Mouse (Mus musculus) cerebellum, adult 11-12 months (tissue): Measurements from ENCODE around the gene Itpkc.
"Not testable (repeated sequence)": the region's sequence is repeated elsewhere in the genome, so short reads cannot be mapped to it uniquely, and the experiment has no call there.

Experiments used
- DNase-seq: peaks from one replicate; pipeline ENCODE4 v3.0.0; 2022

Gene Itpkc

DNA sequence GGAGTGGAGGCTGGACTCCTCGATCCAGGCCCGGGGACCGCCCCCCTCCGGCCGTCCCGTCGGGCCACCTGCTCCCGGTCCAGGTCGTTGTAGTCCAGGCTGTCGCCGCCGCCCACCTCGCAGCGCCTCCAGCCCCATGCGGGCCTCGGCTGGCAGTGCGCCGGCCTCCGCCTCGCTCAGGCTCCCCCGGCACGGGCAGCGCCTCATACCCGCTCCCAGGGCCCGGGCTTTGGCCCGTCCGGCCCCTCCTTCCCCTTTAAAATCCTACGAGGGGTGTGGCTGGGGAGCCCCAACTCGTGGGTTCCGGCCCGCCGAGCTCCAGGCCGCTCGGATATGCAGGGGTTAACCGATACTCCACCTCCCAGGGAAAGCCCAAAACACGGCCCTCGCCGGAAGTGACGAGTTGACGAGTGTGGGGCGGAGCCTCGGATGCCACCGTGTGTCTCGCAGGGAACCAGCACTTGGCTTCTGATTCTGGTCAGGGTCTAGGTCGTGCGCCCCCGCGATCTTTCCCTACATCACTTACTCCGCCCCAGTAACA, at the start of gene Itpkc:
Gene Itpkc (minus strand): TSS at position 381 of the 541 bp plus-strand sequence.
- peak; percentile 89 for DNase-seq

DNA sequence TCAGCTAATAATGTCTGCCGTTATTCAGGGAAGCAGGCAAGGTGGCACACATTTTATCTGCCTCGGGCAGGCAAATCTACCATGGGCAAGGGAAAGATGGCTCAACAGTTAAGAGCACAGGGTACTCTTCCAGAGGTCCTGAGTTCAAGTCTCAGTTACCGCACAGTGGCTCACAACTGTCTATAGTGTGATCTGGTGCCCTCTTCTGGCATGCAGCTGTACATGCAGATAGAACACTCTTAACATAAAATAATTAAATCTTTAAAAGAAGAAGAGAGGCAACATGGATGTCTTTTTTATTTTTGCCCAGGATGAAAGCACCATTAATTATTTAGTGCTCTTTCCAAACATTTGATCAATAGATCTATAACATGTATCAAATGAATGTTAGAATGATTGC, 48.7 kb upstream of the Itpkc start:
- no peak for DNase-seq

DNA sequence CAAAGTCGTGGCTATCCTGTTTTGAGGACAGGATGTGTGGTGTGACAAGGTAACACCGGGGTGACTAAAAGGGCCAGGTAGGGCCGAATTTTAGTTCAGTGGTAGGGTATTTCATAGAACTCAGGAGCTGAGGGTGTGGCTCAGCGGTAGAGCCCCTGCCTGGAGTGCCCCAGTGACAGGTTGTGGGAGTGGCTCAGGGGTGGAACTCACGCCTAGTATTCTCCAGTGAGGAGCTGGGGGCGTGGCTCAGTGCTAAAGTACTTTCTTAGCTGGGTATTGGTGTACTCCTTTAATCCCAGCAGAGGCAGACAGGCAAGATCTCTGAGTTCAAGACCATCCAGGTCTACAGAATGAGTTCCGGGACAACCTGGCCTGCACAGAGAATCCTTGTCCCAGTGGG, 47.6 kb upstream of the Itpkc start:
- no peak for DNase-seq

DNA sequence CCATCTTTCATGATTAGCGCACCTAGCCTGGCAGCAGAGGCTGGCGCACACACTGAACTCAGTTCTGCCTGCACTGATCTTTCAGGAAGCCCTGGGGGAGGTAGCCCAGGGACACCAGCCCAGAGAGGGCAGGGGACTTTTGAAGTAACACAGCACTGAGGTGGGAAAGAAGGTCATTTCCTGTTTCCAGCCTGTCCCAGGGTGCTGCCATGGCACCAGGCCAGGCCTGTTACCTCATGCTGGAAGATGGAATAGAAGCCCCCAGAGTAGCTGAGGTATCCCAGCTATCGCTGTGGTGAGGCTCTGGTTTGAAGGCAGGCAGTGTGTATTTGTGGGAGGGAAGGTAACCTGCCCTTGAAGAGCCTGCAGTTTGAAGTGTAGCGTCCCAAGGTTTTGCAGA, 46.5 kb upstream of the Itpkc start:
- no peak for DNase-seq

DNA sequence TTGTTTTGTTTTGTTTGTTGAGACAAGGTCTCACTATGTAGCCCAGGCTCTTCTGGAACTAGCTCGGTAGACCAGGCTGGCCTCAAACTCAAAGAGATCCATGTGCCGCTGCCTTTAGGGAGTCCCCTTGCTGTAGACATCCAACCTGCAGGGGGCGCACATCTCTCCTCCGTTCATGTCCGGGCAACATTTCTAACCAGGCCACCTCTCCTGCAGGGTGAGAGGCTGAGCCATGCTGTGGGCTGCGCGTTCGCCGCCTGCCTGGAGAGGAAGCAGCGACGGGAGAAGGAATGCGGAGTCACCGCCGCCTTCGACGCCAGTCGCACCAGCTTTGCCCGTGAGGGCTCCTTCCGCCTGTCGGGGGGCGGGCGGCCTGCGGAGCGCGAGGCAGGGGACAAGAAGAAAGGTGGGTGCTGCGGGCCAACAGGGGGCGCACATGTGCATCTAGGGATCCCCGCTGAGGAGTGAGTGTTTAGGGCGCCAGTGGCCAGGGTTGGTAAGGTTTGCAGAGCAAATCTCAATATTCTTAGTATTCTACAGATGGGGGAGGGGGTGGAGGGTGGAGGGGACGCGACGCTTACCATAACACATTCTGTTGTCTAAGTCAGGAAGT, 45.4 kb upstream of the Itpkc start:
- DNase-seq, result no peak

DNA sequence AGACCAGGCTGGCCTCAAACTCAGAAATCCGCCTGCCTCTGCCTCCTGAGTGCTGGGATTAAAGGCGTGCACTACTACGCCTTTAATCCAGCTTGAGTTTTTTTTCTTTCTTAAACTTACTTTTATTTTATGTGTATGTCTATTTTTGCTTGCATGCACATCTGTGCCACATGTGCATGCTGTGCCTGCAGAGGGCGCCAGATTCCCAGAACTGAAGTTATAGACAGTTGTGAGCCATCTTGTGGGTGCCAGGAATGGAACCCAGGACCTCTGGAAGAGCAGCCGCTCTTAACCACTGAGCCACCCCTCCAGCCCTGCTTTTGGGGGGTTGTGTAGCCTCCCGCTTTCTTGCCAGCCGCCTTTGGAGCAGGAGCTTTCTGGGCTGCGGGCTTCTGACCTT, 43.0 kb upstream of the Itpkc start:
- DNase-seq, result no peak

DNA sequence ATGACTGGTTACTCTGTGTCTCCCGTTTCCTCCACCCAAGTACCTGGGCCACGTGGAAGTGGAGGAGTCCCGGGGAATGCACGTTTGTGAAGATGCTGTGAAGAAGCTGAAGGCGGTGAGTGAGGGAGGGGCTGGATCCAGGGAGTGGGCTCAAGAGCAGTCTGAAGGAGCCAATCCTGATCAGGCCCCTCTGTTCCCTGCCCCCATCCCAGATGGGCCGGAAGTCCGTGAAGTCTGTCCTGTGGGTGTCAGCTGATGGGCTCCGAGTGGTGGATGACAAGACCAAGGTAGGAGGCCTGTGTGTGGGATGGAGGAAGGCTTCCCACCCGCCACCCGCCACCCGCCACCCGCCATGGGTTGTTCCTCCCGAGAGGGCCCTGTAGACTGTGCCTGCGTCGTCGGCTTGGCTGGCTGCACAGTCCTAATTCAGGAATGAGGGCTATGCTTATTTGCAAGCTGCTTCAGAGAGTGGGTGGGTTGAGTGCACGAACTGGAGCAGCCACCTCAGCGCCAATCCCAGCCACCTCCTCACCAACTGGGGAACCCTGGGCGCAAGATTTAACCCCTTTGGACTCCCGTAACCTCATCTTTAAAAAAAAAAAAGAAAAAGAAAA, 38.2 kb upstream of the Itpkc start:
- no peak for DNase-seq

DNA sequence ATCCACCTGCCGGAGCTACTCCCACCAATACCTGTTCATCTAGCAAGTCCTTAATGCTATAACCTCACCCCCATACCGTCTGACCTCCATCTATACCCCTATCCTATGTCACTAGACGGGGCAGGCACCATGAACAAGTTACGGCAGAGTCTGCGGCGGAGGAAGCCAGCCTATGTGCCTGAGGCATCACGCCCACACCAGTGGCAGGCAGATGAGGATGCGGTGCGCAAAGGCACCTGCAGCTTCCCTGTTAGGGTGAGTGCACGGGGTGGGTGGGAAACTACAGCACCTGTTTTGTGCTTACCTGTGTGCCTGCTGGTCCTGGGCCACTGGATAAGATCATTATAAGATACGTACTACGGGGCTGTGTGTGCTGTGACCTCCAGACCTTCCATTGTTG, 36.3 kb upstream of the Itpkc start:
- DNase-seq, result no peak

DNA sequence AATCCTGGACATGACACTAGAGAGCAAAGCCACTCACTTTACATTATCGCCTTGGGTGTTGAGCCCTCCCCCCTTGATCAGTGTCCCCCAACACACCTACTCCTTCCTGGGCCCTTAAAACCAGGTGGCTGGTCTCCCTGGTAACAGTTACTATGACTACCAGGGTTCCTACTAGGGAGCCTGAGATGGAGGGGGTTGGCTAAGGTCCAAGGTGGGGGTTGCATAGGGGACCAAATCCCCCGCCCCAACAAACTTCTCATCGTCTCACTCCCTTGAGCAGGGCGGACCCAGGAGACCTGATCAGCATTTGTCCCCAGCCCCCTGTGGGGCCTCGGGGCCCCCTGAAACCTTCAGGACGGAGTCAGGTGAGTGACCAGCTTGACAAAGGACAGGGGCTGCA, 33.4 kb upstream of the Itpkc start:
- DNase-seq, result peak; percentile 48

DNA sequence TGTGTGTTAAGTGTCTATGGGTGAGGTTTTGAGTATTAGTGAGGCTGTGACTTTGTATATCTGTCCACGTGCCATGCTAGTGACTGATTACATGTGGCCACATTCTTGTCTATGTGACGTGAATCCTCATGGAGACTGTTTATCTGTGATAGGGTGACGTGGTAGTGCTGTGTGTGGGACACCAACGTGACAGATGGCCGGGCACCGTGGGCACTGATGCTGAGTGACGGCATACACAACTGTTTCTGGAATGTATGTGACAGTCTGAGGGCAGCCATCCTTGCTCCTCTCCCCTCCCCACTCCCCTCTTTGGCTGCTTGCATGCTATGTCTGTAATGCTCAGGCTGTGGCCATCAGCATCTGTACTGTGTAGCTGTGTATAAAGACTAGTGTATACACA, 32.4 kb upstream of the Itpkc start:
- DNase-seq, result peak; percentile 50

DNA sequence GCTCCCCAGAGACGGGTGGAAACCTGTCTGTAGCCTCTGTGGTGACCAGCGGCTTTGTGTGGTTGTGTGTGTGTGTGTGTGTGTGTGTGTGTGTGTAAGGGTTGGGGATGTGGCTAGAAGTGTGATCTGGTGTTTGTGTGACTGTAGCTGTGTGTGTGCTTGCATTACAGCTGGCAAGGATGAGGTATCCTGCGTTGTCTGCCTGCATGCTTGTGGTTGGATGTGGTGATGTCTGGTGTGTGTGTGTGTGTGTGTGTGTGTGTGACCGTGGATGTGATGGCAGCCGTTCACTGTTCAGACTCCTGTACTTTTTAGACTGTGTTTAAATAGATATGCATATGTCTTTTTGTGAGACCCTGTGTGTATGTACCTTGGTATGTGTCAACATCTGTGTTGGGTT, 31.3 kb upstream of the Itpkc start:
- no peak for DNase-seq

DNA sequence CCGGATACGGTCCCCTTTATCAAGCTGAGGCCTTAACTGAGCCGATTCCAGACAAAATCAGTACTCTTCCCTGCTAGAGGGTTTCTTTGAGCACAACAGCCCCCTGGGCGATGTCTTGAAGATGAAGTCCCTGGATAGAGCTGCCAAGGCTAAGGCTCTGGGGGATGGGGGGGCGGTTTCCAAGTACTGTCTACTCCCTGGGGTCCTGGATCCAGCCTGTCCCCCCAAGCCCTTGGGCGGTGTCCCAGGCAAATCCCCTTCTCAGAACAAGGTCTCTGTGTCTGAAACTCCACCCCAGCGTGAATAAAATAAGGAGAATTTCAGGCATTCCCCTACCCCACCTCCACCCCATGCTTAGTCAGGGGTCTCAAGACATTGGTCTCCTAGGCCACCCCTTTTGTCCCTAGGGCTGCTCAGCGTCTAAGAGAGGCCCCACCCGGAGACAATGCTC, 30.8 kb upstream of the Itpkc start:
- DNase-seq, result peak; percentile 75

DNA sequence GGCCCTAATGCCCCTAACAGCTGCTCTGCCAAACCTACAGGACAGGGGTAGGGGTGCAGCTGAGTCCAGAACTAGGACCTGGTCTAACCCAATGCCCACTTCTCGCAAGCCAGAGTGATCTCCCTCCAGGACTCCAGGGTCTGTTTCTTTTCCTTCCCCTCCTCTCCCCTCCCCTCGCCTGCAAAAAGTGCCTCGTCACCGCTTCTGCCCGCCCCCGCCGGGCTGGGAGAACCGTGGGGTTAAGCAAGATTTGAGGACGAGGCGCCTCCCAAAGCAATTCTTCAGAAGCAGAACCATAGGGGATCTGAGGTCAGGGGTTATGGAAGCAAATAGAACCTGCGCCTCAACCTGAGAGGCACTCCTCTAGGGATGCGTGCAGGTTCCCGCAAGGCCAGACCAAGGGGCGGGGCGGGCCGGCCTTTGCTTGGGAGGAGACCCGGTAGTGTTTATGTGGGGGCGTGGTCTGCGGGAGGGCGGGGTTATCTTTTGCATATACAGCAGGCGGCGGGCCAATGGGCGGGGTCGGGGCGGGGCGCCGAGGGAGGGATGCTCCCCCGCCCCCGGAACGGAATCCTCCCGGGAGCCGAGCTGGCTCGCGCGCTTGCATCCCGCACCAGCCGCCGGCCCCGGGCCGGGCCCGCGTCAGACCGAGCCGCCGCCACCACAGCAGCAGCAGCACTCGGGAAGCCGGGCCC, 29.9 kb upstream of the Itpkc start, which contains the start of gene Numbl:
Gene Numbl (plus strand): TSS at position 229 of the 695 bp plus-strand sequence.
- DNase-seq, result peak; percentile 95

DNA sequence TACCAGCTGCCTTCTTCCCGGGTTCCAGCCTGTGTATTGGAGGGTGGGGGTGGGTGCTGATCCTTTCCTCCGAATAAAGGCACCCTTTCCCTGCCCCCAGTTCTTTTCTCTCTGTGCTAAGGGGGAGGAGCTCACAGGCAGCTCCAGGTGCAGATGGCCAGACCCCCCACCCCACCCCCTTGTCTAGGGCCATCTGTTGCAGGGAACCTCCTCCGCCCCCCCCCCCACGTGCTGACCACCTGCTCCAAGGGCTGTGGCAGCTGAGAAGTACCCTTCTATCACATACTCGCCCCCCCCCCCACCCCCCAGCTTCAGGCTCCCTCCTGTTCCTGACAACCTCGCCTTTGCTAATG, 29.4 kb upstream of the Itpkc start:
- no peak for DNase-seq

DNA sequence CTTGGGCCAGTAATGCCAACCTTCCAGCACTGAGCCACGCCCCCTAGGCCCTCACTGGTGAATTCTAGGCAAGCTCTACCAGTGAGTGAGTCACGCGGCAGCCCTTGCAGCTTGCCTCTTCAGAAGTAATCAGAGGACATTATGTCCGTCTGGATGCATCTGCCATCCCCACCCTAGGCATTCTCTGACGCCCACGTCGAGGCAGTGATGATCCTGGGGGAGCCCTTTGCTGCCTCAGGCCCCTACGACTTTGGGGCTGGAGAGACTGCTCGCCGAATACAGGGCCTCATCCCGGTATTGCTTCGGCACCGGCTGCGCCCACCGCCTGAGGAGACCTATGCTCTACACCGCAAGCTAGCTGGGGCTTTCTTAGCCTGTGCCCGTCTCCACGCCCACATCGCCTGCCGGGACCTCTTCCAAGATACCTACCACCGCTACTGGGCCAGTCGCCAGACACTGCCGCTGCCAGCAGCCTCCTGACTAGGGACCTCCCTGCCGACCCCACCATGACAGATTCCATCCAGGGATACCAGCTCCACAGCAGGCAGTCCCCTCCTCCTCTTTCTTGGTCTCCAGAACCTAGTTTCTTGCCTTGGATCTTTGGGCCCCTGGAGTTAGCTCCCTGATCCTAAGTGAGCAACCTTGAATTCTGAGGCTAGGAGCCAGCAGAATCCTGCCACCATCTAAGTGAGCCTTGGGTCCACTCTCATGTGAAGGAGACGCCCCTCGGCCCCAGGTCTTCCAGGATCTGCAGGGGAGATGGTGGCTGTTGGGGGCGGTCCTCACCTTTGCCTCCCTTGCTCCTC, 28.8 kb upstream of the Itpkc start:
- peak; percentile 85 for DNase-seq

DNA sequence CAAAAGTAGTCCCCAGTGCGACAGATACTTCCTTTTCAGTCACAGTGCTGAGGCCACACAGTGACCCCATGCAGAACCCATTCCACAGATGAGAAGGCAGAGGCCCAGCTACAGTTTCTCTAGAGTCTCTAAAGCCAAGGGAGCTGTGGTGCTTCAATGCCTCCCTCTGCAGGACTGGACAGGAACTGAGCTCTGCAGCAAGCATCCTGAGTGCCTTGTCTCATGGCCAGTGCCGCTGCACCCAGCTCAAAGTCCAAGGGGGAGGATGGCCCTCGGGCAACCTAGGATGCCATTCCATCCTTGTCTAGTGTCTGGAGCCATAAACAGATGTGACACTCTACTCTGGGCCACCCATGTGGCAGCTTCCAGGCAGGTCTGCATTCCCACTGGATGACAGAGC, 27.3 kb upstream of the Itpkc start:
- DNase-seq, result peak; percentile 54

DNA sequence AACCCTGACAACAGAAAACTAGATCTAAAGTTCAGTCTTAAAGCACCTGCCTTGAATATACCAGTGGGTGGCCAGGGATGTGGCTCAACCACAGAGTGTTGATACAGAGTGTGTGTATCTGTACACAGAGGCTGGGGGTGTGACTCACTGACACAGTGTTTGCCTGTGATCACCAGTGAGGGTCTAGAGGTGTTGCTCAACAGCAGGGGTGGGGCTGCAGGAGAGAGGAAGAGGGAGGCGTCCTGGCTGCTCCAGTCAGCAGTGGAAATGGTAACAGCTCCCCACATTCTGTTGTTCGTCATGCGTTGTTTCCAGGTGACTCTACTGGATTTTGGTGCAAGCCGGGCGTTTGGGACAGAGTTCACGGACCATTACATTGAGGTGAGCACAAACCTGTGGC, 23.5 kb upstream of the Itpkc start:
- DNase-seq, result no peak

DNA sequence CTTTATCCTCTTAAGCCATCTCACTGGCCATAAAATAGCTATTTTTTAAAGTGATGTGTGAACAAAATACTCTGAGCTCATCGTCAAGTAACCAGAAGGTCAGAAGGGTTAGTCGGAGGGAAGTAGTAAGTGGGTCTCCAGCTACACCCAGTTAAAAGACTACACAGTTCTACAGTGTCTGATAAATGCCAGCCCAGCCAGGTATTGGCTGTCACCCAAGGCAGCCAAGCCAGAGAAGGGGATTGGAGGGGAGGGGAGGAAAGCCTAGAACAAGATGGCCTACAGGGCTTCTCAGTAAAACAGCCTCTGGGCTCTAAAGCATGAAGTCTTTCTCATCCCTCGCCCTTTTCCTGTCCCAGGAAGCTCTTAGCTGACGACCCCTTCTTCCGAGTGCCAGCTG, 21.5 kb upstream of the Itpkc start:
- no peak for DNase-seq

DNA sequence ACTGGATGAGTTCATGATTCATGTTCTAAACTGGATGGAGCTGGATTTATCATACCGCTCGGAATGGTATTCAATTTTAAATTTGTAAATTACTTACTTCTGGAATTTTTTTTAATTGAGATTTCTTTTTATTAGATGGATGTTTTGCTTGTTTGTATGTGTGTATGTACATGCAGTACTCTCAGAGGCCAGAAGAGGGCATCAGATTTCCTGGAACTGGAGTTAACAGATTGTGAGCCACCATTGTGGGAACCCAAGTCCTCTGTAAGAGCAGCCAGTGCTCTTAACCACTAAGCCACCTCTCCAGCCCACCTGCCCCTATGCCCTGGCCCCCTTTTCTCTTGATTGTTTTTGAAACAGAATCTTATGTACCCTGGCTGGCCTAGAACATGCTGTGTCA, 20.7 kb upstream of the Itpkc start:
- no peak for DNase-seq

DNA sequence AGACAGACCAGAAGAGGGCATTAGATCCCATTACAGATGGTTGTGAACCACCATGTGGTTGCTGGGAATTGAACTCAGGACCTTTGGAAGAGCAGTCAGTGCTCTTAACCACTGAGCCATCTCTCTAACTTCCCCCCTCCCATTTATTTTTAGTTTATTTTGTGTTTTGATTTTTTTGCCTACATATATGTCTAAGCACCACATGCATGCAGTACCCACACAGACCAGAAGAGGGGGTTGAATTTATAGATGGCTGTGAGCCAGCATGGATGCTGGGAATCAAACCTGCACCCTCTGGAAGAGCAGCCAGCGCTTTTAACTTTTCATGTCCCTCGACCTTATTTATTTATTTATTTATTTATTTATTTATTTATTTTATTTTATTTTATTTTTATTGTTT, 15.6 kb upstream of the Itpkc start:
- DNase-seq, result not testable (repeated sequence)

DNA sequence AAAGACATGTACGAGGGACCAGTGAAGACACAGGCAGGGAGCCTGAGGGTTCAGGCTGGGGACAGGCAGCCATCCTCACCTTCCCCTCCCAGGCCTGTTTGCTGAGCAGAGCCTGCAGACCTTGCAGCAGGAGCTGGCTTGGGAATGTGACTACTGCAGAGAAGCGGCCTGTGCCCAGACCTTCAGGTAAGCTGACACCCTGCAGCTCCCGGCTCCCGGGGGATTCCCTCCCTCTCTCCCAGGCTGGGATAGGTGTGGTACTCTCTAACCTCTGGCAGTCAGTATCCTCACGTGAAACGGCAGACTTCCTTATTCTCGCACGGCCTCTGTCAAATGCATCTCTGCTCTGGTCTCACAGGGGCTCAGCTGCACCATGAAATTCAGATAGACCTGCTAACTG, 14.8 kb upstream of the Itpkc start:
- DNase-seq, result no peak

DNA sequence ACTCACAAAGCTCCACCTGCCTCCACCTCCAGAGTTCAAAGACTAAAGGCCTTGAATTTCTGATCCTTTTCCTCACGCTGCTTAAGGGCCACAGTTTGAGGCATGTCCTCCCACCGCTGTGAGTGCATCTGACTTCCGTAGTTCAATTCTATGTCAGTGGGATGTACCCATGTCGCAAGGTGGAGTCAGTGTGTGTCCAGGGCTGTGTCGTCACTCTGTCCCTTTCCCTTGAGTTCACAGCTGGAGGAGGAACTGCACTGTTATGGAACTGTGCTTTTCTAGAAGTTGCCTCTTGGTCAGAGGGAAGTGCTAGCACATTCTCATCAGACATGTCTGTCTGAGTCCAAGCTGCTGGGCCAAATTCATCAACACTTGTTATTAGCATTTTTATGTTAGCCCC, 10.1 kb upstream of the Itpkc start:
- DNase-seq, result no peak

DNA sequence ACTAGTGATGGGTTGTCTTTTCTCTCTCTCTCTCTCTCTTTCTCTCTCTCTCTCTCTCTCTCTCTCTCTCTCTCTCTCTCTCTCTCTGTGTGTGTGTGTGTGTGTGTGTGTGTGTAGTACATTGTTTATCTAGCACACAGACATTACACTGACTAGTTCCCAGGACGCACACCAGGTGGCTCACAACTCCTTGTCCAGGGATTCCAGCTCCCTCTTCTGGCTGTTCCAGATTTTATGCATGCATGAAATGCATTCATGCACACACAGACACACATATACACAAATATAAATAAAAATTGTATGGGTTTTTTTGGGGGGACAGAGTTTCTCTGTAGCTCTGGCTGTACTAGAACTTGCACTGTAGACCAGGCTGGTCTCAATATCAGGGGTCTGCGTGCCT, 9.1 kb upstream of the Itpkc start:
- no peak for DNase-seq
